Mouse (Mus musculus): ENCODE data around the gene Ceacam1. TPM values are rescaled to one million over a fixed set of nuclear protein-coding genes. Genes with fewer than 3 reads are reported as not detected.

The Ceacam1 gene
- polyA plus RNA-seq (2015; fragmentation: Nextera tagmentation; extraction: Ambion mirVana) = 6.6 and 10.4 TPM in 2 replicates

DNA sequence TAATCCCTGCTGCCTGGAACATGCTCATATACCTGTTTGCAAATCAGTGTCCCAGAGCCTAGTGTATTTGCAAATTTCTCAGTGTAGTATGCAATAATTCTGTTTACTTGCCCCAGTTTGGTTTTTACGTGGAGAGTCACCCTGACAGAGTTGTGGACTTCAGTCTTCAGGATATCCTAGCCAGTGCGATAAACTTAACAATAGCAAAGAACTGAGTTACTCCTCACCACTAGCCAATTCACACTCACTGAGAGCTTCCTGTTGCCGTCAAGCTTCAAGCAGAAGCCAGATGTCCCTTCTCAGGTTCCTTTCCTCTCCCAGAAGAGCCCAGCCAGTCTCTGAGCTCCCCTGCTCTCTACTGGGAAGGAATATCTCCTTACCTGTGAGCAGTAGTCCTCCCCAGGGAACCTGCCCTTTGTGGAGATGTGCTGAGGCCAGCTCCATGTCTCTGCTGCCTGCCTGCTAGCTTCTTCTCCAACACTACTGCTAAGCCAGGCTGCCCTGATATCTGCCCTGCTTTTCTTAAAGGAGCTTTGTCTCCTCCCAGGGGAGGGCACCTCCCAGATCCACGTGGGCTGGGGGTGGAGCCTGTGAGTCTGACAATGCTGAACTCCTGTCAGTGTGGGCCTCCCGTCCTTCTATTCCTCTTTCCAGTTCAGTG lies at the start of gene Ceacam1:
TSS of gene Ceacam1 (minus strand) at position 513 of the 661 bp plus-strand sequence.

DNA sequence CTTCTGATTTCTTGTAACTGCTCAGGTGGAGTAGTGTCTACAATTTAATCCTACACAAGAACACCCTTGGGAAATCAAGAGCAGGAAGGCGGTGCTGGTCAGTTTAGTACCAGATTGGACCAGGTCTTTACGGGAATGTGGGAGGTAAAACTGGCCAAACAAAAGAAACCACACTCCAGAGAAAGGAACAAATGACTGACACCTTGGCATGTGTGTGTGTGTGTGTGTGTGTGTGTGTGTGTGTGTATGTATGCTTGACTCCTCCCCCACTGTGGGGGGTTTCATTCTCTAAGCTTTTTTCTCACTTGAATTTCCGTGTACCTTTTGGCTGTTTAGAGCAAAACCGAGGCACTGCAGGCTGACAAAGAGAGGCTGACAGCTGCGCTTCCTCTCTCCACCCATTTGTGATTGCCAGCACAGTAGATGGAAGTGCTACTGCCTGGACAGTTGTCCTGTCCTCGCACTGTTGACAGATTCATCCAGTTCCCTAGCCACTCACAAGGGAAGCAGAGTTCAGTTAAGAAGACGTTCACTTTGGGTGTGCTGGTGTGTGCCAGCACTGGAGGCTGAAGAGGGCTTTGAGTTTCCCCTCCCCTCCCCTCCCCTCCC lies 64.5 kb downstream of the Ceacam1 start, which contains the start of gene Cxcl17:
TSS of gene Cxcl17 (minus strand) at position 54 of the 609 bp plus-strand sequence.

Other genes starting within 250 kb of the Ceacam1 start
- gene Gsk3a, start 239.8 kb downstream of the Ceacam1 start, polyA plus RNA-seq (2015; fragmentation: Nextera tagmentation; extraction: Ambion mirVana) = 8.8 and 10.1 TPM in 2 replicates
- 3.6 and 5.5 TPM in 2 replicates for gene Erf, start 226.8 kb downstream of the Ceacam1 start, polyA plus RNA-seq (2015; fragmentation: Nextera tagmentation; extraction: Ambion mirVana)
- 26.2 and 28.6 TPM in 2 replicates for gene Cic, start 209.9 kb downstream of the Ceacam1 start, polyA plus RNA-seq (2015; fragmentation: Nextera tagmentation; extraction: Ambion mirVana)
- gene Pafah1b3, start 179.6 kb downstream of the Ceacam1 start, polyA plus RNA-seq (2015; fragmentation: Nextera tagmentation; extraction: Ambion mirVana) = 37.1 and 53.3 TPM in 2 replicates
- not detected in 2 replicates for gene Prr19, start 176.2 kb downstream of the Ceacam1 start, polyA plus RNA-seq (2015; fragmentation: Nextera tagmentation; extraction: Ambion mirVana)
- not detected in 2 replicates for gene Tmem145, start 171.5 kb downstream of the Ceacam1 start, polyA plus RNA-seq (2015; fragmentation: Nextera tagmentation; extraction: Ambion mirVana)
- 2.4 and 2.8 TPM in 2 replicates for gene Megf8, start 160.4 kb downstream of the Ceacam1 start, polyA plus RNA-seq (2015; fragmentation: Nextera tagmentation; extraction: Ambion mirVana)
- not detected in 2 replicates for gene Cnfn, start 107.9 kb downstream of the Ceacam1 start, polyA plus RNA-seq (2015; fragmentation: Nextera tagmentation; extraction: Ambion mirVana)
- gene Lipe, start 78.9 kb downstream of the Ceacam1 start, polyA plus RNA-seq (2015; fragmentation: Nextera tagmentation; extraction: Ambion mirVana) = 6.1 and 7.0 TPM in 2 replicates
- gene Cxcl17, start 64.7 kb downstream of the Ceacam1 start, polyA plus RNA-seq (2015; fragmentation: Nextera tagmentation; extraction: Ambion mirVana) = not detected in 2 replicates
- not detected in 2 replicates for gene Ceacam2, start 62.3 kb upstream of the Ceacam1 start, polyA plus RNA-seq (2015; fragmentation: Nextera tagmentation; extraction: Ambion mirVana)
- gene Erich4, start 138.3 kb upstream of the Ceacam1 start, polyA plus RNA-seq (2015; fragmentation: Nextera tagmentation; extraction: Ambion mirVana) = not detected in 2 replicates
- gene Dmac2, start 141.8 kb upstream of the Ceacam1 start, polyA plus RNA-seq (2015; fragmentation: Nextera tagmentation; extraction: Ambion mirVana) = 13.1 and 16.7 TPM in 2 replicates
- 6.6 and 10.9 TPM in 2 replicates for gene B3gnt8, start 149.1 kb upstream of the Ceacam1 start, polyA plus RNA-seq (2015; fragmentation: Nextera tagmentation; extraction: Ambion mirVana)
- 28.4 and 36.6 TPM in 2 replicates for gene Bckdha, start 181.4 kb upstream of the Ceacam1 start, polyA plus RNA-seq (2015; fragmentation: Nextera tagmentation; extraction: Ambion mirVana)
- gene Exosc5, start 181.6 kb upstream of the Ceacam1 start, polyA plus RNA-seq (2015; fragmentation: Nextera tagmentation; extraction: Ambion mirVana) = 97.0 and 103 TPM in 2 replicates
- gene Tmem91, start 197.6 kb upstream of the Ceacam1 start, polyA plus RNA-seq (2015; fragmentation: Nextera tagmentation; extraction: Ambion mirVana) = 2.6 and 2.9 TPM in 2 replicates
- gene B9d2, start 203.2 kb upstream of the Ceacam1 start, polyA plus RNA-seq (2015; fragmentation: Nextera tagmentation; extraction: Ambion mirVana) = 38.0 and 44.5 TPM in 2 replicates
- gene Tgfb1, start 209.4 kb upstream of the Ceacam1 start, polyA plus RNA-seq (2015; fragmentation: Nextera tagmentation; extraction: Ambion mirVana) = 14.9 and 17.7 TPM in 2 replicates
- 10.8 and 11.4 TPM in 2 replicates for gene Ccdc97, start 241.5 kb upstream of the Ceacam1 start, polyA plus RNA-seq (2015; fragmentation: Nextera tagmentation; extraction: Ambion mirVana)